Mouse (Mus musculus) heart, postnatal 25 days (tissue): ENCODE results near the gene Kdm5b. TPM values are rescaled to one million over a fixed set of nuclear protein-coding genes. Genes with fewer than 3 reads are reported as not detected.

Source experiments
- total RNA-seq, 2 experiments: library from RNA; stranded (reverse); gene quantifications; 2 replicates each; pipeline ENCODE4 v1.2.3; 2021

Kdm5b gene
- total RNA-seq, 2 experiments from 2014 or later = 17.0 to 20.6 TPM

Other genes with a start within 250 kb of the Kdm5b start
- 1 to 10 TPM; 1.6 to 1.9 TPM for gene Ppfia4, start 227.2 kb upstream of the Kdm5b start, total RNA-seq
- 10 to 100 TPM; 19.4 to 19.8 TPM for gene Tmem183a, start 198.2 kb upstream of the Kdm5b start, total RNA-seq
- not detected for gene 4933406M09Rik, start 174.2 kb upstream of the Kdm5b start, total RNA-seq
- gene Cyb5r1, start 154.6 kb upstream of the Kdm5b start, total RNA-seq = 10 to 100 TPM; 25.3 to 25.5 TPM
- gene Adipor1, start 144.8 kb upstream of the Kdm5b start, total RNA-seq = 100 to 1,000 TPM; 140 TPM
- gene Klhl12, start 104.6 kb upstream of the Kdm5b start, total RNA-seq = 10 to 100 TPM; 19.1 to 20.5 TPM
- 1 to 10 TPM; 8.4 to 8.9 TPM for gene Rabif, start 65.5 kb upstream of the Kdm5b start, total RNA-seq
- not detected for gene Mgat4e, start 10.5 kb upstream of the Kdm5b start, total RNA-seq
- gene Syt2, start 86.5 kb downstream of the Kdm5b start, total RNA-seq = not detected